Mouse (Mus musculus) MEL-GATA-1-ER (cell line): ENCODE measurements around the gene Figla.

ENCODE experiments used
- DNase-seq: peaks from one replicate; pipeline ENCODE4 v3.0.0-alpha.2; 2012; ENCODE audit warnings: low read depth; ENCODE audit errors: extremely low read depth

Gene Figla

DNA sequence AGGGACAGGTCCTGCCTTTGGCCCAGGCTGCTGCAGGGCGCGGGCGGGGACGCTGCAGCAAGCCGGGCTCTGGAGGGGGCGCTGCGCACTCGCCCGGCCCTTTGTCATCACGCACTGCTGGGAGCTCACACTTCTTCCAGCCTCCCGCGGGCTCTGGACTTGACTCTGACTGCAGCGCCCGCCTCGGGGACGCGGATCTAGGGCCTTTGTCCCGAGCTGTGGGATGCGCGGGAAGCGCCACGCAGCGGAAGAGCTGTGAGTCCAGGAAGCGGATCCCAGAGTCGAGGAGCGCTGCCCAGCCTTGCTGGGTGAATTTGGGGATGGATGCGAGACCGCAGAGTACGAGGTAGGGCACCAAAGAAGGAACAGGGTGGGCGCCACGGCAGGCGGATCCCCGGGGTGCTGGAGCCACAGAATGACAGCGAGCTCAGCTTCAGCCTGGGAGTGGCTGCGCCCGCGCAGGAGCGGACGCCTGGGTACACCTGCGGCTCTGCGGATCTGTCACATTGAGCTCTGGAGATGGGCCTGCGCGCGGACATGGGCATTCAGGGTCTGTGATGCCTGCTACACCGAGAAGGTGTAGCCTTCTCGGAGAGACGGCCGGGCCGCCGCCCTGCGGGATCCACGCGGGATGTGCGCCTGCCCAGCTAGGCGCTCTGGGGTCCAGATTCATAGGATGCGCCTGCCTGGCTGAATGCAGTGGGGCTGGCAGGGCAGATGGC, 12.8 kb downstream of the Figla start, which contains the start of gene Add2:
Gene Add2 (plus strand): TSS at position 81 of the 722 bp plus-strand sequence.
- DNase-seq = no peak

DNA sequence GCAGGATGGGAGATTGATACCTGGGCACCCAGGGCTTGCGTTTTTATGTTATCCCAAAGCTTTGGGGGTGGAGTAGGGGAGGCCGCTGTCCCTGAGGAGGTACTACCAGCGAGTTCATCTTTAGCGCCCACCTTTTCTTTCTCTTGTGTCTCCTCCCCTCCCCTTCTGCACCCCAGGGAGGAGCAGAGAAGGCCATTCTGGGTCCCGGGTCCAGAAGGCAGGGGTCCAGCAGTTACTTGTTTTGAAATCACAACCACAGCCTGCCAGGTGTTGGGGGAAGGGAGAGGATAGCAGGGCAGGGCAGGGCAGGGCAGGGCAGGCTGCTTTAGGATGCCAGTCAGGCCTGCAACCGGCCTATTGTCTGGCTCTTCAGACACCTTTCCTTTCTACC, 13.3 kb downstream of the Figla start:
- DNase-seq = no peak

DNA sequence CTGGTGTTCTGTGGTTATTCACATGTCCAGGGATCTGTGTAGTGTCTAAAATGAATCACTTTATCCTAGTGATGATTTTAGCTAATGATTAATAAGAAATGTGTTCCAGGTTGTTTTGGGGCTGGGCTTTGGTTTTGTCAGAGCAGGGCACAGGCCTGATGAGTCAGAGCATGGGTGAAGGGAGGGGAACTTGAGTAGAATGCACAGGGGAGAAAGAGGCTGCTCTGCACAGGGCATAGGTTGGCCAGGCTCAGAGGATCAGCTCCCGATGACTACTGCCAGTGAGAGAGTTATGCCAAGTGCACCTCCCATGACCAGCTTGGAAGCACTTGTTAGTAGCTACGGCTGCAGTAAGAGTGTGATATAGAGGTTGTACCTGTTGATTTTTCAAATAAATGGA, 15.6 kb downstream of the Figla start:
- no peak for DNase-seq

GRCm38 (mm10) chr6:86033635-86034034, 17.7 kb downstream of the Figla start:
- no peak for DNase-seq

DNA sequence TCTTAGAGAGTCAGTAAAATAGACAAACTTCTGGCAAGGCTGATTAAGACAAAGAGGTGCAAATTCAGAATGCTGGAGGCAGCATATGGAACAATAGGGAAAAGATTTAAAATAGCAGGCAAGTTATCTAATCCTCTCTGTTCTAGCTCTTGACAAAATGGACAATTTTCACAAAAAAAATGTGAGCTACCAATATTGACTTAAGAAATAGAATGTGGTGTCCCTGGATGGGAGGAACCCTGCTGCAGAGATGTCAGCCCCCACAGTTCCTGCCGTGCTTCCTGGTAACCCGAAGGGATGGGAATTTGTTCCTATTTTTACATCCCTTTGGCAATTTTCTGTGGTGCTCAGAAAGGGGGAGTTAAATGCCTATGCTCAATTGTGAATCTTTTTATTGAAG, 22.9 kb downstream of the Figla start:
- DNase-seq = no peak

- DNase-seq = no peak
Observed at GRCm38 (mm10) chr6:86040140-86040539, 24.2 kb downstream of the Figla start.

DNA sequence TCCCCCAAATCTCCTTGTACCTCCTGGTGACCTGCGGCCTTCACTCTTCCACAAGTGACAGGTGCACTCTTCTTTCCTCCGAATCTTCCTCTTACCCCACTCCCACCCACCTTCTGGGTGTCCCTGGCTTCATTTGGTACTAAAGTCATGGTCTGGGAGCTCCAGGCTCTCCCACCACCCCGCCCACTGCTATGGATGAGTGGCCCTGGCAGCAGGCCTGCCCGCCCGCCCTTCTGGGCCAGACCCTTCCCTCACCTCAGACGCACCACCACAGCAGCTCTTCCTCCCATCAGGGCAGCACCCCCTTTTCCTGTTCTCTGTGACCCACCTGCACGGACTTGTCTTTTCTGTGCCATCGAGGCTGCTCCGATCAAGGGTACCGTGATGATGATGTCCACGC, 31.5 kb downstream of the Figla start:
- DNase-seq = no peak

DNA sequence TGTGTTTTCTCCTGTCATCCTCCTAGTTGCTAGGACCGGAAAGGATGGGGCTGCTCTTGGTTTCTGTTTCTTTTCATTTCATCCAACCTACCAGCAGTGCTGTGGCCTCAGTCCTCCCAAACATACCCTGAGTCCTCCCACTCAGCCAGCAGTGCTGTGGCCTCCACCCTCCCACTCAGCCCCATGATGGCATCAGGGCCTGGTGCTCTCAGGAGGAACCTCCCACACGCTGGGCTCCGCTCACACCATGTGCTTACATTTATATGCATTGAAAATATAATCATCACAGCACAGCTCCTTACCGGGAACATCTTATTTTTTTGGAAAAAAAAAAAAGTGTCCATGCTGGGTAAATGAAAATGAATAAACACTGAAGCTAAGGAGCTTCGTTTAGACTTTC, 32.5 kb downstream of the Figla start:
- no peak for DNase-seq

GRCm38 (mm10) chr6:86050586-86051268, 34.8 kb downstream of the Figla start:
- DNase-seq = no peak

GRCm38 (mm10) chr6:86052032-86052459, 36.1 kb downstream of the Figla start:
- DNase-seq = no peak

GRCm38 (mm10) chr6:86052556-86052955, 36.6 kb downstream of the Figla start:
- no peak for DNase-seq

DNA sequence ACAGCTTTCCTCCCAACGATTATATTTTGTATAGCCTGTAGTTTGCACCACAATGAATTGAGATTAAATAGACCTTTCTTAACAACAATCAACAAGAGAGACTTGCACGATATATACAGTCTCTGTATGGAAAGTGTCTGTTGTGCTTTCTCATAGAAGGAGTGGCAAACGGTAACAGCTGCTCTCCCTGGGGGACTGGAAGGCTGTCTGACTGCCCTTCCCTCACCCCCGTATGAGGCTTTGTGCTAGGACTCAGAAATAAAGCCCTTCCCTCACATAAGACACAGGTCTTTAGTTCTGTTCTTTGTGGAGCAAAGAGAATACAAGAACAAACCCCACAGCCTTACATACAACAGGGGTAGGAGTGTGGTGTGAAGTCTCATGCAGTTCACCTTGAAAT, 37.1 kb downstream of the Figla start:
- no peak for DNase-seq

- DNase-seq = no peak
Observed at GRCm38 (mm10) chr6:86053594-86053993, 37.6 kb downstream of the Figla start.

DNA sequence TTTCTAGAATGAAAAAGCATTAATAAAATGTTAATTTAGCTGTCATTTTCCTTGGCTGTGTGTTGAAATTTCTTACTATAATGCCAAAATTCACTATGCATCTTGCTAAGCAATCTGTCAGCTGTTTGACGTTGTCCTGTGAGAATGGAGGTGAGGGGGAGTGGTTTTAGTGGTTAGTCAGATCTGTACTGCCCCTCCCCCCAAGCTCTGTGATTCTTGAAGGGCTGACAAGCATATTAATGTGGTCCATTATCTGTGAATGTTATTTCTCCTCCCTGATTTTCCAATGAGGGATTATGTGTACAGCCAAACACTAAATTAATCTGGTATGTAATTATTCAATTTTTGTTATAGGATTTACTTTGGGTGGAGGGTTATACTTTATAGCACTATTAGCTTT, 42.5 kb downstream of the Figla start:
- no peak for DNase-seq

DNA sequence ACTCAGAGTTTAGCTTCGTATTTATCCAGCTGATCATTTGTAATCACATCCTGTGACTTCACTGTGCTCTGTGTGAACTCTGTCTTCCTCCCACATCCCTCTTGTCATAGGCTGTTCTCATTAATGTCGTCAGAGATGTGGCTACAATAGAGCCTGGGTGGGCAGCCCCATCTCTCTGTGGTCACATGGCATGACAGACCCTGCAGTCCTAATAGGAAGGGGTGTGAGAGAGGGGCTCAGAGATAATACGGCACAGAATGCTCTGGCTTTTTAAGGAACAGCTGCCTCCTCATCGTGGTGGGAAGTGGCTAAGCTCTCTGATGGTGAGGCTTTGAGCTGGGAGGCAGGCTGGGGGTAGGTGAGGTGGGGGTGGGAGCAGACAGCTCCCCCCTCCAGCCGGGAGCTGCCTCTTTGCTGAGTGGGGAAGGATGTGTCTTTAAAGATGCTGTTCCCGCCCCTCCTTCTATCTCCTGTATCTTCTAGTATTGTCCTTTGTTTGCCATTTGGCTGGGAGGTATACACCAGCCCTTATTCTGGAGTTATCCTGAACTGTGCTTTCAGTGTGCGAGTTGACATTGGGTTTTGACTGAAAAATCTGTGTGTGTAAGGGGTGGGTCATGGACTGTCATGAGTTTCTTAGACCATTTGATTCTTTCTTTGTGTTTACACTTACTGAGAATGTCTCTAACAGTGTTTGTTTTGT, 43.3 kb downstream of the Figla start:
- DNase-seq = no peak

DNA sequence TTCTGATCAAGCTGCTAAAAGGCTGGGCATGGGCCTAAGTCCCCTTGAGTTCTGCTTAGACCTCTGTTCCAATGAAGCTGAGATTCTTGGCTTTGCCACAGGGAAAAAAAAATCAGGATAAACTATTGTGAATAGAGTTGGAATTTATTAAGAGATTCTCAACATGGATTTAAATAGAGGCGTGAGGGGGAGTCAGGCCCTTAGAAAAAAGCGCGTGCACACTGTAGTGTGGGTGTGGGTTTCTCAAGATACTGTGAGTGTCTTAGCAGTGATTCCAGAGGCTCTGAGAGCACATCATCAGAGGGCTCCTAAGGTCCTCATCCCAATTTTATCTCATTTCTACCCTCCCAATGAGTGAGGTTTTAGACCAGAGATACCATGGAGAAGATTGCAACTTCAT, 44.2 kb downstream of the Figla start:
- DNase-seq = no peak

DNA sequence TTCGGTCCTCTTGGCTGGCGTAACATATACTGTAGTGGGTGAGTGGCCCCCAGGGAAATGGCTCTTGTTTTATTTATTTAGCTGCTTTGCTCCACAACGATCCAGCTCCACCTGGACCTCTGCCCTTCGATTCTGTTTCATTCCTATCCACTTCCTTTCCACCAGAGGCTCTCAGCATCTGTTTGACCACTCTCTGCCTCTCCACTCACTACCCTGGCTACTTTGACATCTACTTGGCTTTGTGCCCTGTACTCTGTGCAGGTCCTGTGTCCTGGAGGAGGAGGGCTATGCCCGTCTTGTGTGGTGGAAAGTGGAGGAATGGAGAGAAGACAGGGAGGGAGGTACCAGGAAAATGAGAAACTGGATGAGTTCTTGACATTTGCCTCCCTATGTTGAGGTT, 46.3 kb downstream of the Figla start:
- DNase-seq = no peak

DNA sequence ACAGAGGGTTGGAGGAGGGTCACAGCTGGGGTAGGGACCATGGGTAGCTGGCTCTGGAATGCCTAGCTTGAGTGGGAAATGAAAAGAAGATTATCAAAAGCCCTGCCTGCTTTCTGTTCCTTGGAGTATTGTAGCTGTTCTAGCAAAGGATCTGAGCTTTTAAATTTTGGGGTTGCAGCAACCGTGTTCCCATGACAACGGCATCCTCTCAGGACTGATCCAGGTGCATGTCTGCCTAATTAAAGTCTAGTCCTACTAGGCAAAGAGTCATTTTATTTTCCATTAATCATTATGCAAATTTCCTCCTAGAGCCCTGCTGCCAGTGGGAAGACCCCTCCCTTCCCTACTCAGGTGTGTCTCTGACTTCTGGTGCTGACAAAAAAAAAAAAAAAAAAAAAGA, 46.7 kb downstream of the Figla start:
- no peak for DNase-seq

DNA sequence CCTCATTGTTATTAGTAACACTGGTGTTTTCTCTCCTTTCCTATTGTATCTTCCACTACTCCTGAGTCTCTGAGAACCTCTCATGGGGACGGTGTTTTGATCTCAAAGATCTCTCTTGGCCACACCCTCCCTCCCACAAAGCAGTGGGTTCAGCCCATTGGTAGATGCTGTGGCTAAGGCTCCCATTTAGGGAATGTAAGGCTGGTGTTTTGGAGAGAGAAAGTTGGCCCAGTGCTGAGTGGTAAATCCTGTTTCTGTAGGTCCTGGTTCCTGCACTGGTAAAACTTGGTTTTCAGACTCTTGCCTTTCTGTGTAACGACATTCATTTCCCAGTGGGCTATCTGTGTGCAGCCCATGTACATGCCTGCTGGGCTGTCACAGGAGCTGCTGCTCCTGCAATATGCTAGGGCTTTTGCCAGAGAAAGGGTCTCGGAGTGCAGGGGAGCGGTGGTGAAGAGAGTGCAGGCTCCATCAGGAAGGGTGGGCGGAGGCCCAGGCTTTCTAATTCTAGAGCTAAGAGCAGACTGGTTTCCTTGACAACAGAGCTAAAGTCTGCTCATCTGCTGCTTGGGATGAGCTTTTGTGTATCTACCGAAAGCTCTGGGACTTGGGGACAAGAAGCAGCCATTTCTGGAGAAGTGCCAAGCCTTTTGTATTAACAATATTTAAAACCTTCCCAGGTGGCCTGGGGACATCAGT, 48.5 kb downstream of the Figla start:
- DNase-seq = no peak

DNA sequence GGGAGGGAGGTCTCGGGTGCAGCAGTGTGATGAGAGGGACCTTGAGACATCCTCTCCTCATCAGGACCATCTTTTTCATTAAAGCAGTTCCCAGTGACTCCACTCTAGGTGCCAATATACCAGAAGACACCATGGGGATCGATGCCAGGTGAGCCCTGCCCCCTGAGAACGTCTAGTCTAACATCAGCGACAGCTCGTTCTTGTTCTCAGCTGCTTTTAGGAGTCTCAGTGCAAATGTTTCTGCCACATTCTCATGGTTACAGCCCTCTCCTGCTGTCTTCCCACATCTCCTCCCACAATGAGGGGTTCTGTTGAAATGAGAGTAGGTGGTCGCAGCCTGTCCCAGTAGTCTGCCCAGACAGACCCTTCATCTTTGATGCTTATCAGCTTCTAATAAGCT, 50.8 kb downstream of the Figla start:
- DNase-seq = no peak

GRCm38 (mm10) chr6:86067145-86067544, 51.2 kb downstream of the Figla start:
- DNase-seq = no peak

GRCm38 (mm10) chr6:86069009-86069408, 53.0 kb downstream of the Figla start:
- no peak for DNase-seq
